Mouse (Mus musculus) bone marrow macrophage, adult 2 months (primary cell): ENCODE data around the gene Shd.

Source experiments
- CTCF ChIP-seq: IDR thresholded peaks from 2 replicates; pipeline ENCODE4 v1.5.1; 2012; ENCODE audit warnings: low read depth, mild to moderate bottlenecking, low read length, moderate library complexity
- POLR2A ChIP-seq: IDR thresholded peaks from 2 replicates; pipeline ENCODE4 v1.6.1; 2012; ENCODE audit warnings: mild to moderate bottlenecking, low read depth, low read length, borderline replicate concordance

DNA sequence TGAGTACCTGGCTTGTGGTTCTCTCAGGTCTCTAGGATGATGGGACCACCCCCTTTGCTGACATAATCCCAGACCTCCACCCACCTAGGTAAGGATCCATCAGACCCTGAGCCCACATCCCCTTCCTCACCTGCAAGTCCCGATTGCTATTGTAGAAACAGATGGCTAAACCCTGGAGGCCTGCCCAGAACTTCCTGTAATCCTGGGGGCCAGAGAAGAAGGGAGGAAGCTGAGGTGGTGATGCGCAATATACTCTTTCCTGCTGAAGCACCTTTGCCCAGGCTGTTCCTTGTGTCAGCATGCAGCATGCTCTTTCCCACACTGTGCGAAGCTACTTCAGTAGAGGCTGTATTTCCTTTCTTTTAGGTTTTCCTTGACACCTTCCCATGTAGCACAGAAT lies 32.7 kb downstream of the Shd start:
- TF ChIP-seq CTCF: no peak
- TF ChIP-seq POLR2A: no peak
